Mouse (Mus musculus): ENCODE measurements around the gene Gnai3. TPM values are rescaled to one million over a fixed set of nuclear protein-coding genes. Genes with fewer than 3 reads are reported as not detected.

Gnai3 gene
- polyA plus RNA-seq, 1 experiment, result 35.7 TPM

DNA sequence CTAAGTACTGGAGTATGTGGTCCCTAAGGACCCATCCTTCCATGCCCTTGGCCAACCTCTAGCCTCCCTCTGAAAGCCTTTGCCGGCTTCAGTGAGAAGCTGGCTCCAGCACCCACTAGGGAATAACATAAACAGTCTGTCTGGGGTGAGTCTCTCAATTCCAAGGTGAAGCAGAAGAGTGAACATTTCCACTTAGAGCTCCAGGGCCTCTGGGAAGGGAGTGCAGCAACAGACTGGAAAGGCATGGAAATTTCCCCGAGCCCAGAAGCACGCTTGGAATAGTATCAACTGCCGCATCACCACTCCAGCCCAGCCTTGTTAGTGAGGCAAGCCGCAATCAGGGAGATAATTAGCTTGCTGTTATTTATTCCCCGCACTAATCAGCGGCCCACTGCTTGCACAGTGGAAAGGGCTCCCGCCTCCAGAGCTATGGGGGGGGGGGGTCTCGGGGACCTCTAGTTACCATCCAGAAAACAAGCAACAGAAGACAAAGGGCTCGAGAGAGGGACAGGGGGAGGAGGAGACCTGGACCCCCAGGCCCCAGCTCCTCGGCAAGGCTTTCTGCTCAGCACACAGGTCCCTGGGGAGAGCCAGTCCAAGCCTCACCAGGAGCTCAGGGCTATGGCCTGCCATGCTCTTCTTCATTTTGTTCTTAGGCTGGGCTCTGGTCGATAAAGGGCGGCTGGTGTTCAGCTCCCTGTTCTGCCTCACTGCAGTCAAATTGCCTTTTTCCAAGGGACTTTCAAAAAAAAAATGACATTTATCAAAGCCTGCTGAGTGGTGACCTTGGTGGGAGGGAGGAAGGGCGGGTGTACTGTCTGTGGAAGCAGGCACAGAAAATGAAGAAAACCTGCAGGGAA, 29.0 kb upstream of the Gnai3 start:
- DNase-seq, result no peak
- Histone ChIP-seq H3K27me3 (ENCODE audit: control insufficient read depth, insufficient read depth, low read length) (no peaks in the 10 kb centered on the region), H3K4me3 (ENCODE audit: control insufficient read depth, insufficient read depth, low read length) (no peak overlapping the region), H3K4me1 (replicated peaks; ENCODE audit: control insufficient read depth, insufficient read depth, low read length) (no peaks in the 10 kb centered on the region), H3K36me3 (ENCODE audit: control insufficient read depth, insufficient read depth, low read length) (no peaks in the 10 kb centered on the region), H3K27ac (ENCODE audit: control insufficient read depth, insufficient read depth, low read length) (no peak overlapping the region)
- no peak for TF ChIP-seq POLR2A (IDR thresholded peaks at IDR 0.05; ENCODE audit: control insufficient read depth, extremely low read depth, insufficient read depth, low read length, poor library complexity)
- no peak for TF ChIP-seq CTCF (IDR thresholded peaks at IDR 0.05; ENCODE audit: borderline replicate concordance, control insufficient read depth, extremely low read depth, insufficient read depth, low read length, poor library complexity)
- 75% methylated on average over 14 of the region's 14 CpGs for WGBS

DNA sequence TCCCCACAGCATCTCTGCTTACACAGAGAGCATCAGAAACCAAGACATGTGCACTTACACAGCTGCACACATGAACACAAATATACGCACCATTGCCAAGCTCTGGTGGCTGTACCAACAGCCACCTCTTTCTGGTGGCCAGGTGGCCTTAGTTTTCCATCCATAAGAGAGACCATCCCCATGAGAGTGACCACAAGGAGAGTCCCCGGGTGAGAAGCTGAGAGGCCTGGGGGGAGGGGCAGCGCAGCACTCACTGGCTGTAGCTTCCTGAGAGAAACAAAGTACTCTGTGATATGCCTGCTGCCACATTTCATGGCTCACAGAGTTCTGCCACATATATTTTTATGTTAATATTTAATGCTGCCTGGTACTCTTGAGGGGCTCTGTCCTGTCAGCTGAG, 23.3 kb upstream of the Gnai3 start:
- no peaks in the 10 kb centered on the region for H3K27me3 ChIP-seq (ENCODE audit: control insufficient read depth, insufficient read depth, low read length)
- 70% methylated on average over 3 of the region's 3 CpGs for WGBS
- DNase-seq, result no peak
- H3K27ac ChIP-seq (ENCODE audit: control insufficient read depth, insufficient read depth, low read length), result no peak overlapping the region
- 0 out of 2 replicates have a peak, but pooled peaks cover 5% of the 10 kb centered on the region for H3K4me1 ChIP-seq (replicated peaks; ENCODE audit: control insufficient read depth, insufficient read depth, low read length)
- TF ChIP-seq POLR2A (IDR thresholded peaks at IDR 0.05; ENCODE audit: control insufficient read depth, extremely low read depth, insufficient read depth, low read length, poor library complexity) (no peak), CTCF (IDR thresholded peaks at IDR 0.05; ENCODE audit: borderline replicate concordance, control insufficient read depth, extremely low read depth, insufficient read depth, low read length, poor library complexity) (no peak)
- H3K36me3 ChIP-seq (ENCODE audit: control insufficient read depth, insufficient read depth, low read length), result no peaks in the 10 kb centered on the region
- H3K4me3 ChIP-seq (ENCODE audit: control insufficient read depth, insufficient read depth, low read length), result no peak overlapping the region

DNA sequence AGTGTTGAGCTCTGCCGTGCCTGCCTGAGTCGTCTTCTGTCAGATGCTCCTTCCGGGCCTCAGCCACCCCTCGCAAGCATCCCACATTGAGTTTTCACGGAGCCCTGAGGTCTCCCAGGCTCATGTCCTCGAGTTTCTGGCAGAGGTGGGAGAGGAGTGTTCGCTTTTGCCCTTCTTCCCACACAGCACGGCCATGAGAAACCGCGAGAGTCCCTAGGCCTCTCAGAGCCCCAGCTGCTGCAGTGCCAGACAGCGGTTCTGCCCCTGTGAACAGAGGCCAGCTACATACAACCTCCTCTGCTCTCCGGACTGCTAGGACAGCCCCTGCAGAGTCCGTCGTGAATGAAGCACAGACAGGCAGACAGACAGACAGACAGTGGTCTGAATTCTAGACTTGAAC, 21.6 kb upstream of the Gnai3 start:
- no peak for DNase-seq
- H3K4me1 ChIP-seq (replicated peaks; ENCODE audit: control insufficient read depth, insufficient read depth, low read length), result 0 out of 2 replicates have a peak, but pooled peaks cover 5% of the 10 kb centered on the region
- 79% methylated on average over 14 of the region's 14 CpGs for WGBS
- no peaks in the 10 kb centered on the region for H3K27me3 ChIP-seq (ENCODE audit: control insufficient read depth, insufficient read depth, low read length)
- TF ChIP-seq POLR2A (IDR thresholded peaks at IDR 0.05; ENCODE audit: control insufficient read depth, extremely low read depth, insufficient read depth, low read length, poor library complexity), result no peak
- TF ChIP-seq CTCF (IDR thresholded peaks at IDR 0.05; ENCODE audit: borderline replicate concordance, control insufficient read depth, extremely low read depth, insufficient read depth, low read length, poor library complexity), result no peak
- H3K36me3 ChIP-seq (ENCODE audit: control insufficient read depth, insufficient read depth, low read length), result no peaks in the 10 kb centered on the region
- no peak overlapping the region for H3K4me3 ChIP-seq (ENCODE audit: control insufficient read depth, insufficient read depth, low read length)
- H3K27ac ChIP-seq (ENCODE audit: control insufficient read depth, insufficient read depth, low read length), result no peak overlapping the region

DNA sequence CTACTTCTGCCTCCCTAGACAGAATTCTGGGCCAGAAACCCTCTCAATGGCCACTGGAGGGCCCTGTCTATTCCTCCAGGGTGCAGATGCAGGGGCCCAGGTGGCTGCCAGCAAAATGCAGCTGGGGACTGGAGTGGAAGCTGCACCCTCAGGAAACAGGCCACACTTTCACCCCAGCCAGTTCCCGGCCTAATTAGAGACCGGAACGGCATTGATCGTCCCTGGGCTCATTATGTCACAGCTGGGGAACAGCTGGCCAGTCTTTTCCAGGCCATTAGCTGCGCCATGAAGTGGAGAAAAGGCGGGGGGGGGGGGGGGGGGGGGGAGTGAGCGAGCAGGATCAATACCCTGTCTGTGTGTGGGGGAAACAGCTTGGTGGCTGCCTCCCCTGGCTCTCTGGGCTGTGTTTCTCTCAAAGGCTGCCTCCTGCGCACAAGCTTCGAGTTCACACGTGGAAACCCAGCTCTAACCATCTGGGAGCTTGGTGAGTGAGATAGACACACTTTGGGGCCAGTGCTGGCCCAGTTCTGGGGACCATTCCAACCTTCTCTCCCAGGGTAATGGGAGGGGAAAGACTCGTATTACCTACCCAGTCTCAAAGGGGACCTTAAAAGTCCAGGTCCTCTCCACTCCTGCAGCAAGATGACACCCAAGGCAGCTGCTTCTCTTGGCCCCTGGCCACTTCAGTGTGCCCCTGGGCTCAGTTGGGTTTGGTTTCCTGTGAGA, 20.7 kb upstream of the Gnai3 start:
- TF ChIP-seq CTCF (IDR thresholded peaks at IDR 0.05; ENCODE audit: borderline replicate concordance, control insufficient read depth, extremely low read depth, insufficient read depth, low read length, poor library complexity), result no peak
- TF ChIP-seq POLR2A (IDR thresholded peaks at IDR 0.05; ENCODE audit: control insufficient read depth, extremely low read depth, insufficient read depth, low read length, poor library complexity), result no peak
- Histone ChIP-seq H3K4me3 (ENCODE audit: control insufficient read depth, insufficient read depth, low read length) (no peak overlapping the region), H3K36me3 (ENCODE audit: control insufficient read depth, insufficient read depth, low read length) (no peaks in the 10 kb centered on the region), H3K4me1 (replicated peaks; ENCODE audit: control insufficient read depth, insufficient read depth, low read length) (0 out of 2 replicates have a peak, but pooled peaks cover 5% of the 10 kb centered on the region), H3K27me3 (ENCODE audit: control insufficient read depth, insufficient read depth, low read length) (no peaks in the 10 kb centered on the region), H3K27ac (ENCODE audit: control insufficient read depth, insufficient read depth, low read length) (no peak overlapping the region)
- DNase-seq, result peak; percentile 26
- WGBS, result 49% methylated on average over 10 of the region's 11 CpGs

DNA sequence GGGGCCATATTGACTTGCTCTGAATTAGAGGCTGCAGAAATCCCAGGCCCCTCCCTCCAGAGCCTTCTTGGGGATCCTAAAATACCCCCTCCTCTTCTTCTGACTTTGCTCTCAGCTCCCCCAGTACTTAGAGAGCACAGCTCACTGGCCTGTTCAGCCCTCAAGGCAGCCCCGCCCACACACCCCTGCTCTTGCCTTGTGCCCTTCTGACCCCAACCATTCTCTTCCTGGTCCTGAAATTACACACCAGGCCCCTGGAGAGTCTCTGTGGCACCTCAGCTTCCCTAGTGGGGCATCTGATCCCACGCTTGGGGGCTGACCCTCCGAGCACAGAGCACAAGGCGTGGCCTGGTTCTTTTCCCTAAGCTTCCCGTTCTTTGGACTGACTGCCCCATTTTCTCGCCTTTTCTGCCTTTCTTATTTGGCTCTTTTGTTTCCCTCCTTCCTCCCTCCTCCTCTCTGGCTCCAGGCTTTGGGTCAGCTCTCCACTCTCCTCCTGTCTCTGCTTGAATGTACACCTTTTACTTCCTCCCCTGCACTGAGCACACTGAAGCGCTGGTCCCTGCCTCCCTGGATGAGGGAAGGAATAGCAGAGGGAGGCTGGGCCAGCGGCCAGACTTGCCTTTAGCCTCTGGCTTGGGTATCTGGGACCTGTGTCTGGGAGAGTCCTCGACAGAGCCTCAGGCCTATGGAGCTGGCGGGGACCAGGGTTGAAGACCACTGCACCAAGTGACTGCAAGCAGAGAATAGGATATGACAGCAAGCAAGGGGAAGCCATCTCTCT, 19.8 kb upstream of the Gnai3 start:
- DNase-seq, result no peak
- WGBS, result 86% methylated on average over 10 of the region's 10 CpGs
- H3K36me3 ChIP-seq (ENCODE audit: control insufficient read depth, insufficient read depth, low read length), result no peaks in the 10 kb centered on the region
- TF ChIP-seq CTCF (IDR thresholded peaks at IDR 0.05; ENCODE audit: borderline replicate concordance, control insufficient read depth, extremely low read depth, insufficient read depth, low read length, poor library complexity) (no peak), POLR2A (IDR thresholded peaks at IDR 0.05; ENCODE audit: control insufficient read depth, extremely low read depth, insufficient read depth, low read length, poor library complexity) (no peak)
- H3K27me3 ChIP-seq (ENCODE audit: control insufficient read depth, insufficient read depth, low read length), result no peaks in the 10 kb centered on the region
- H3K4me1 ChIP-seq (replicated peaks; ENCODE audit: control insufficient read depth, insufficient read depth, low read length), result 0 out of 2 replicates have a peak, but pooled peaks cover 5% of the 10 kb centered on the region
- H3K4me3 ChIP-seq (ENCODE audit: control insufficient read depth, insufficient read depth, low read length), result no peak overlapping the region
- H3K27ac ChIP-seq (ENCODE audit: control insufficient read depth, insufficient read depth, low read length), result no peak overlapping the region

DNA sequence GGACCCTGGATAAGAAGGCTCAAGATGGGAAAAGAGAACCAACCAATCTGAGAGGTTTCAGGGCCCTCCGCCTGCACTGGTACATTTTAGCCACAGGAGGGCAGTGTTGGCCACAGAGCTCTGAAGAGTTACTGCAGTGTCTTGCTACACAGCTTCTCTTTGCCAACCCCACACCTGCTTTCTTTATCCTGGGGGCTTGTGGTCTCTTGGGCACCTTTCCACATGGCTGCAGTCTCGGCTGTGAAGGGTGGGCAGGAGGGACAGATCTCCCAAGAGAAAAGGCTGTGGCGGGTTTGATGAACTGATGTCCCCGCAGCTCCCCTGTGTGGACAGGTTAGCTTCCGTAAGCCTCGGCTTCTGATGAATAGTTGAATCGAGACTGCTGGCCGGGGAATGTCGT, 18.9 kb upstream of the Gnai3 start:
- Histone ChIP-seq H3K27ac (ENCODE audit: control insufficient read depth, insufficient read depth, low read length) (no peak overlapping the region), H3K4me3 (ENCODE audit: control insufficient read depth, insufficient read depth, low read length) (no peak overlapping the region), H3K27me3 (ENCODE audit: control insufficient read depth, insufficient read depth, low read length) (no peaks in the 10 kb centered on the region), H3K36me3 (ENCODE audit: control insufficient read depth, insufficient read depth, low read length) (no peaks in the 10 kb centered on the region), H3K4me1 (replicated peaks; ENCODE audit: control insufficient read depth, insufficient read depth, low read length) (0 out of 2 replicates have a peak, but pooled peaks cover 5% of the 10 kb centered on the region)
- TF ChIP-seq POLR2A (IDR thresholded peaks at IDR 0.05; ENCODE audit: control insufficient read depth, extremely low read depth, insufficient read depth, low read length, poor library complexity) (no peak), CTCF (IDR thresholded peaks at IDR 0.05; ENCODE audit: borderline replicate concordance, control insufficient read depth, extremely low read depth, insufficient read depth, low read length, poor library complexity) (peak; percentile 70; the same call in 1 of the 2 replicates)
- DNase-seq, result peak; percentile 78
- WGBS, result 34% methylated on average over 9 of the region's 9 CpGs
